Mouse (Mus musculus) heart, adult 2 months (tissue): ENCODE data around the gene Alox12b.

ENCODE experiments used
- CTCF ChIP-seq: fragments of 200-600 bp; IDR thresholded peaks from 2 replicates; pipeline ENCODE4 v1.8.1; 2022; ENCODE audit warnings: antibody characterized with exemption, mild to moderate bottlenecking, moderate library complexity
- EP300 ChIP-seq: fragments of 200-500 bp; IDR thresholded peaks from 2 replicates; pipeline ENCODE4 v1.6.1; 2011; ENCODE audit warnings: low read depth, low read length, control low read depth; ENCODE audit not compliant: insufficient read depth
- POLR2A ChIP-seq: fragments of 200-500 bp; IDR thresholded peaks from 2 replicates; pipeline ENCODE4 v1.6.1; 2011; ENCODE audit warnings: mild to moderate bottlenecking, low read depth, low read length, control low read depth; ENCODE audit not compliant: insufficient read depth

- TF ChIP-seq EP300 (peak; percentile 89), CTCF (no peak), POLR2A (0 out of 2 replicates have a peak, but pooled peaks have one; percentile 19)
Observed at GRCm38 (mm10) chr11:69118765-69119164, 38.0 kb upstream of the Alox12b start.
